Mouse (Mus musculus): ENCODE results near the gene Clasp2. TPM values are rescaled to one million over a fixed set of nuclear protein-coding genes. Genes with fewer than 3 reads are reported as not detected.
A peak's percentile ranks its signal among the peaks of the same experiment; 100 is the strongest.

Gene Clasp2
- polyA plus RNA-seq, 2 experiments: 18.7 to 21.4 TPM

DNA sequence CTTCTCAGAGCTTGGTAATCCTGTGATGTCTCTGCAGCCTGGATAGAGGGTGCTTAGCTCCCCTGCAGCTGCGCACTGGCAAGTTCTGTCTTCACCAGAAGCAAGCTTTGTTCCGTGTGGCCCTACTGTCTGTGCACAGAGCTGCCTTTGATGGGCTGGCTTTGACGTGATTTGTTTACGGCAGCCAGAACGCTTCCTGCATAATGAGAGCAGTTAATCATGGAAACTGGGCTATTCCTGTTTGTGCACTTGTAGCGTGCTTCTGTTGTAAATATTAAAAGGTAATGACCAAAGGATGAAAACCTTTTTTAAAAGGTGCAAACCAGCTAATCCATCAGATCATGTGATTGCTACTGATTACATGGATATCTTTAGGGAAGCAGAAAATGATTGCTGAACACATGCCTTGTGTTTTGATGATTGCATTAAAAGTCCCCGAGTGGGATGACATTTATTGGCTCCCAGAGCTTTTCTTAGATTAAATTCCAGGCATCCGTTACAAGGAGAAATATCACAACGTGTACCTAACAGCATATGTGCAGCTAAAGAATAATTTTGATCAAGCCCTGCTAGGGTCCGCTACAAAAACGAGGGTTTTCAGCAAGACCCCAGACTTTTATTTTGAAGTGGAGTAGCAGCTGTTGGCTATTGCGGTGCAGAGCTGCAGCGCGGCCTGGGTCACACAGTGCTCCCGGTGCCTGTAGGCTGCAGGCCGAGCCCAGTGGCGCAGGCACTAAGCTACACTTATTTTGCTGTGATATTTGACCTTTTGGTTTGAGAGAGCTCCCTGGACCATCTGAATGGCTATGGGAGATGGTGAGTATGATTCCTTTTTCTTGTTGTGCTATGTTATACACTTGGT, 51.6 kb downstream of the Clasp2 start:
- H3K9me3 ChIP-seq (ENCODE audit: control insufficient read depth, low read length): no peaks in the 10 kb centered on the region
- H3K4me2 ChIP-seq (replicated peaks; ENCODE audit: low read depth, low read length, severe bottlenecking): peak overlapping the region; percentile 51
- peak; percentile 89 for ATAC-seq (ENCODE audit: low FRiP score, low read depth)
- no peaks in the 10 kb centered on the region for H3K36me3 ChIP-seq (ENCODE audit: control insufficient read depth, insufficient read depth, low read length)
- TF ChIP-seq POLR2A (IDR thresholded peaks at IDR 0.05; ENCODE audit: borderline replicate concordance, extremely low read depth, insufficient read depth, insufficient read length): no peak
- peak overlapping the region; percentile 53; the same call in 1 of the 2 replicates for H3K27ac ChIP-seq (replicated peaks; ENCODE audit: low read depth, low read length)
- DNase-seq (ENCODE audit: low spot score): peak; percentile 86
- 1% methylated on average over 17 of the region's 17 CpGs for WGBS
- H3K27me3 ChIP-seq (ENCODE audit: control insufficient read depth, insufficient read depth, low read length): no peaks in the 10 kb centered on the region
- peak overlapping the region; percentile 32; the same call in 1 of the 2 replicates for H3K9ac ChIP-seq (ENCODE audit: low read depth, low read length, severe bottlenecking)
- peaks cover 13% of the 10 kb centered on the region; the same call in 1 of the 2 replicates for H3K4me1 ChIP-seq (ENCODE audit: control insufficient read depth, insufficient read depth, low read length)
- H3K4me3 ChIP-seq (replicated peaks; ENCODE audit: low read length): peak overlapping the region; percentile 36

DNA sequence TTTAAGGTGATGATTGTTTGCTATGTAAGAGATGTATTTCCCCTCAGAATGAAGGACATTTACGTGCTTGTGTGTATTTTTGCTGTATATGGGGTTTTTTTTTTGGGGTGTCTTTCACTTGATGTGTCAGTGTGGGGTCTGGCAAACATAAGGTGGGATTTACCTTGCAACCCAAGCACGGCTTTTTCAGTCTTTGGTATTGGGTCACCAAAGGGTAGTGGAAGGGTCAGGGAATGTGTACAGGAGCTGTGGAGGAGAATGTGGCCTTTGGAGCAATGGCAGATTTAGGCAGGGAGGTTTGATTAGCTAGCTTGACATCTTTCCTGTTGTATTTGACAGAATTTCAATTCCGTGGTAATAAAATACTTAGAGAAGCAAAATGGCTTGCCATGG, 52.2 kb downstream of the Clasp2 start:
- ATAC-seq (ENCODE audit: low FRiP score, low read depth) (0 out of 2 replicates have a peak, but pooled peaks have one; percentile 7), DNase-seq (ENCODE audit: low spot score) (no peak)
- Histone ChIP-seq H3K27ac (replicated peaks; ENCODE audit: low read depth, low read length) (peak overlapping the region; percentile 53; the same call in 1 of the 2 replicates), H3K4me2 (replicated peaks; ENCODE audit: low read depth, low read length, severe bottlenecking) (peak overlapping the region; percentile 51), H3K4me3 (replicated peaks; ENCODE audit: low read length) (peak overlapping the region; percentile 36), H3K9ac (ENCODE audit: low read depth, low read length, severe bottlenecking) (peak overlapping the region; percentile 32; the same call in 1 of the 2 replicates), H3K27me3 (ENCODE audit: control insufficient read depth, insufficient read depth, low read length) (no peaks in the 10 kb centered on the region), H3K4me1 (ENCODE audit: control insufficient read depth, insufficient read depth, low read length) (peaks cover 13% of the 10 kb centered on the region; the same call in 1 of the 2 replicates), H3K9me3 (ENCODE audit: control insufficient read depth, low read length) (no peaks in the 10 kb centered on the region), H3K36me3 (ENCODE audit: control insufficient read depth, insufficient read depth, low read length) (no peaks in the 10 kb centered on the region)
- WGBS: 43% methylated on average over 3 of the region's 3 CpGs
- TF ChIP-seq POLR2A (IDR thresholded peaks at IDR 0.05; ENCODE audit: borderline replicate concordance, extremely low read depth, insufficient read depth, insufficient read length): no peak

GRCm38 (mm10) chr9:113793966-113794365, 52.7 kb downstream of the Clasp2 start:
- no peak for ATAC-seq (ENCODE audit: low FRiP score, low read depth)
- H3K4me3 ChIP-seq (replicated peaks; ENCODE audit: low read length): peak overlapping the region; percentile 36; the same call in 1 of the 2 replicates
- H3K4me1 ChIP-seq (ENCODE audit: control insufficient read depth, insufficient read depth, low read length): peaks cover 13% of the 10 kb centered on the region; the same call in 1 of the 2 replicates
- H3K36me3 ChIP-seq (ENCODE audit: control insufficient read depth, insufficient read depth, low read length): no peaks in the 10 kb centered on the region
- no peak for DNase-seq (ENCODE audit: low spot score)
- 86% methylated on average over 2 of the region's 2 CpGs for WGBS
- H3K9ac ChIP-seq (ENCODE audit: low read depth, low read length, severe bottlenecking): no peak overlapping the region
- no peak overlapping the region for H3K27ac ChIP-seq (replicated peaks; ENCODE audit: low read depth, low read length)
- no peaks in the 10 kb centered on the region for H3K27me3 ChIP-seq (ENCODE audit: control insufficient read depth, insufficient read depth, low read length)
- no peaks in the 10 kb centered on the region for H3K9me3 ChIP-seq (ENCODE audit: control insufficient read depth, low read length)
- H3K4me2 ChIP-seq (replicated peaks; ENCODE audit: low read depth, low read length, severe bottlenecking): peak overlapping the region; percentile 51; the same call in 1 of the 2 replicates
- TF ChIP-seq POLR2A (IDR thresholded peaks at IDR 0.05; ENCODE audit: borderline replicate concordance, extremely low read depth, insufficient read depth, insufficient read length): no peak

GRCm38 (mm10) chr9:113797206-113797605, 55.9 kb downstream of the Clasp2 start:
- Histone ChIP-seq H3K27ac (replicated peaks; ENCODE audit: low read depth, low read length) (no peak overlapping the region), H3K4me1 (ENCODE audit: control insufficient read depth, insufficient read depth, low read length) (peaks cover 10% of the 10 kb centered on the region; the same call in 1 of the 2 replicates), H3K9ac (ENCODE audit: low read depth, low read length, severe bottlenecking) (no peak overlapping the region), H3K36me3 (ENCODE audit: control insufficient read depth, insufficient read depth, low read length) (no peaks in the 10 kb centered on the region), H3K9me3 (ENCODE audit: control insufficient read depth, low read length) (no peaks in the 10 kb centered on the region), H3K4me2 (replicated peaks; ENCODE audit: low read depth, low read length, severe bottlenecking) (no peak overlapping the region), H3K27me3 (ENCODE audit: control insufficient read depth, insufficient read depth, low read length) (no peaks in the 10 kb centered on the region), H3K4me3 (replicated peaks; ENCODE audit: low read length) (no peak overlapping the region)
- ATAC-seq (ENCODE audit: low FRiP score, low read depth): no peak
- DNase-seq (ENCODE audit: low spot score): no peak
- no peak for TF ChIP-seq POLR2A (IDR thresholded peaks at IDR 0.05; ENCODE audit: borderline replicate concordance, extremely low read depth, insufficient read depth, insufficient read length)
- WGBS: 81% methylated on average over 5 of the region's 5 CpGs

DNA sequence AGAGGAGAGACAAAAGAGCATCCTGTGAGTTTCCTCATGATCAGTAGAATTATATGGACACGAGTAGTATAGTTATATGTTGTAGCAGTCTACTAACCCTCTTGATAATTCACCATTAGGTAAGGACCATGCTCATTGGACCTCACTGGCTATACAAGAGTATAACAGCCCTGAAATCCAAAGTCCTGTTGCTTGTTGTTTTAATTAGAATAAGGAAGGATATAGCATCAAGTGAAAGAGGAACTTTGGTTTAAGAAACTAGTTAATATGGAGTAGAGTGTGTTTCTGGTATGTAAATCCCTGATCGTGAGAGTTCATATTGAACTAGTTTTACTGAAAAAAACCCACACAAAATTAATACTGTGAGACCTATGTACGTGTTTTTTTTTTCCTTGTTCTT, 59.4 kb downstream of the Clasp2 start:
- no peaks in the 10 kb centered on the region for H3K9me3 ChIP-seq (ENCODE audit: control insufficient read depth, low read length)
- no peak overlapping the region for H3K4me2 ChIP-seq (replicated peaks; ENCODE audit: low read depth, low read length, severe bottlenecking)
- DNase-seq (ENCODE audit: low spot score) (no peak), ATAC-seq (ENCODE audit: low FRiP score, low read depth) (no peak)
- no peaks in the 10 kb centered on the region for H3K36me3 ChIP-seq (ENCODE audit: control insufficient read depth, insufficient read depth, low read length)
- H3K9ac ChIP-seq (ENCODE audit: low read depth, low read length, severe bottlenecking): no peak overlapping the region
- no peak for TF ChIP-seq POLR2A (IDR thresholded peaks at IDR 0.05; ENCODE audit: borderline replicate concordance, extremely low read depth, insufficient read depth, insufficient read length)
- WGBS: 85% methylated on average over 3 of the region's 3 CpGs
- no peaks in the 10 kb centered on the region for H3K27me3 ChIP-seq (ENCODE audit: control insufficient read depth, insufficient read depth, low read length)
- no peak overlapping the region for H3K4me3 ChIP-seq (replicated peaks; ENCODE audit: low read length)
- H3K27ac ChIP-seq (replicated peaks; ENCODE audit: low read depth, low read length): no peak overlapping the region
- no peaks in the 10 kb centered on the region for H3K4me1 ChIP-seq (ENCODE audit: control insufficient read depth, insufficient read depth, low read length)

Data from limb, embryonic 14.5 days (tissue).